Mouse (Mus musculus): ENCODE results near the gene Ric8a.

GRCm38 (mm10) chr7:140840750-140841735 lies 15.7 kb upstream of the Ric8a start:
- TF ChIP-seq CTCF (IDR thresholded peaks at IDR 0.05; ENCODE audit: insufficient read depth, low read length): no peak
- no peak for TF ChIP-seq POLR2A (IDR thresholded peaks at IDR 0.05; ENCODE audit: borderline replicate concordance, extremely low read depth, low read depth, low read length)

Measured in lung, adult 2 months (tissue).